Mouse (Mus musculus): Measurements from ENCODE around the gene Iars2. TPM values are rescaled to one million over a fixed set of nuclear protein-coding genes. Genes with fewer than 3 reads are reported as not detected.

Gene Iars2
- polyA plus RNA-seq (2017; shearing (Covaris generic)) = 49.8 TPM

DNA sequence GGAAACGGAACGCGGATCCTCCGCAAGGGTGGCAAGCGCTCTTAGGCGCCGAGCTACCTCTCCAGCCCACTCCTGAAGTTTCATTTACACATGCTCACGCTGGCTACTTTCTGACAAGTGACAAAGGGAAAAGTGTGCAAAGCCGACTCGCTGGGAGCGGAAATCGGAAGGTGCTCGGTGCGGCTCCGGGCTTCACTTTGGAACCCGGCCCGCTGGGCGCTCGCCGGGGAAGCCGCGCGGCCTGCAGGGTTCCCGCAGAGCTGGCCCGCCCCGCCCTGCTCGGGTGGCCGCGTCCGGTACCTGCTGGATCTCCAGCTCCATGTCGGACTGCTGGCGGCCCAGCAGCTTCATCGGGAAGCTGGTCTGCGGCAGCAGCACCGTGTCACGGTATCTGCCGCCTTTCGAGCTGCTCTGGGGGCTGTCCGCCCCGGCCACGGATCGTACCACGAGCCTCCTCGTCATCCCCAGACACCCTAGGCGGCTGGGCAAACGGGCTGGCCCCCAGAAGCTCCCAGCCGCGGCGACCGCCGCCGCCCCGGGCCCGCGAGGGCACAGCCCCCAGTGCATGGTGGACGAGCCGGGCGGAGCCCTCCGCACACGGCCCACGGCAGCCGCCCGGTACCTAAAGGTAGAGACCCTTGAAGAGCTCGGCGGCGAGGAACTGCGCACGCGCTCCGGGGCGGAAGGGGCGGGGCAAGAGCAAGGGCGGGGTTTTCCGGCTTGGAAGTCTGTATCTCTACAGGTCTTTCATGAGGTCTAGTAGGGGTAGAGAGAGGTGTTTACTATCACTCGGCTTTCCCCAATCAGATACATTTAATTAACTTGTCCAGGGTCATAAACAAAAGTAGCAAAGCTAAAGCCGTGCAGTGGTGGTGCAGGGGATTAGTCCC, at the start of gene Iars2:
Gene Iars2, minus strand, starts transcription at position 676 of the 890 bp plus-strand sequence.

DNA sequence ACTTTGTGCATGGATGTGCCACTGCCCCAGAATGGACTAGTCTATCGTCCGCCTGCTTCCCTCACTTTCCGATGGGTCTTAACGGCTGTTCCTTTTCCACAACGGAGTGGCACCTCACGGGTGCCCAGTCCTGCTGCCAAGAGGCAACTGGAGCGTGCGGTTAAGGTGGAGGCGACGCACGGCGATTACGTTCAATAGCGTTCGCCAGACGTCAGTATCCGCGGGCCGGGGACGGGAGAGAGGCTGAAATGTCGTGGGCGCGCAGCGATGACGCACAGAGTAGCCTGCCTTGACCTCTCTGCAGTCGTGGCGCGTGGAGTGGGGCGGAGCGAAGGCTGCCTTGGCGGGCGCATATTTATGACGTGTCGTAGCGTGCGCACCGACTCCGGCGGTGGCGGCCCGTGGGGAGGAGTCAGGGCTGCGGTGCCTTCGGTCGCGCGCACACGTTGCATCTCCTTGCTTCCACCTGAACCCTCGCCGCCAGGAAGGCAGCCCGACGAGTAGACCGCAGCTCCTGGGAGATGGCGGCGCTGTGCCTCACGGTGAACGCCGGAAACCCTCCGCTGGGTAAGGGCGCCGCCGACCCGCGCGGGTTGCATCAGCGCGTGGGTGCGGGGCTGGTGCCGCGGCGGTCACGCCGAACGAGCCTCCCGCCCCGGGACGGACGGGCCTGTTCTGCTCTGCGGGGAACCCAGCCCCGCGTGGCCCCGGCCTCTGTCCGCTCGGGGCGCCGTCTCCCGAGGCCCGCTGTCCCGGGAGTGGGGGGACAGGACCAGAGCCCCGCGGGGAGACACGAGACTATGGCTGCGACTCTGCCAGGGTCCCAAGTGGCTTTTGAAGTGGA, 33.7 kb upstream of the Iars2 start, which contains the start of gene Eprs:
Gene Eprs, plus strand, starts transcription at position 368 of the 844 bp plus-strand sequence.

DNA sequence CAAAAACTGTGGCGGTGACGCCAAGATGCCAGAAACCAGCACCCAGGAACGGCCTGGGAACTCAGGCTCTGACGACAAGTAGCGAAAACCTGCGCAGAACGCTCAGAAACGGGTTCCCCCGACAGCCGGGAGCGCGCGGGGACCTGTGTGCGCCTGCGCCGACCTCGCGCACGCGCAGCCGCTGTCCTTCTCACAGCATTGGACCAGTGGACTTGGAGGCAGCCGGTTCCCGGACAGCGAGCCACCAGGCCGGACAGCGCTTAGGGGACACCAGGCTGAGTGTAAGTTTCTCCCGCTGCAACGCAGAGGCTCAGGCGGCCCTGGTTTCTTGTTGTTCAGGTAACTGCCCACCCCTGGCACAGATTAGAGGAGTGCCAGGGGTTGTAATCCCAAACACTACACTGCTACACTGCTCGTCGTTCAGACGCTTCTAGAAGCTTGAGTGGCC, 2.8 kb upstream of the Iars2 start, which contains the start of gene Bpnt1:
Gene Bpnt1, plus strand, starts transcription at position 167 of the 448 bp plus-strand sequence.

Other genes with a start within 250 kb of the Iars2 start
- gene Rab3gap2, start 125.3 kb downstream of the Iars2 start, polyA plus RNA-seq (2017; shearing (Covaris generic)) = 32.6 TPM
- 13.2 TPM for gene Bpnt1, start 2.8 kb upstream of the Iars2 start, polyA plus RNA-seq (2017; shearing (Covaris generic))
- 109 TPM for gene Eprs, start 33.6 kb upstream of the Iars2 start, polyA plus RNA-seq (2017; shearing (Covaris generic))
- gene Slc30a10, start 125.5 kb upstream of the Iars2 start, polyA plus RNA-seq (2017; shearing (Covaris generic)) = not detected